Mouse (Mus musculus) brown adipose tissue, adult 24 weeks (tissue): ENCODE measurements around the gene Tet1. TPM values are rescaled to one million over a fixed set of nuclear protein-coding genes. Genes with fewer than 3 reads are reported as not detected.
A peak's percentile ranks its signal among the peaks of the same experiment; 100 is the strongest.
"Not testable (repeated sequence)": the region's sequence is repeated elsewhere in the genome, so short reads cannot be mapped to it uniquely, and the experiment has no call there.

Experiments
- H3K27ac ChIP-seq: fragments of 200-500 bp; replicated peaks from 2 replicates; pipeline ENCODE4 v1.5.1; 2012; ENCODE audit warnings: low read depth, mild to moderate bottlenecking, low read length
- H3K4me1 ChIP-seq: fragments of 200-500 bp; 2 replicates; pipeline ENCODE4 v1.6.1; 2012; ENCODE audit warnings: low read length, mixed read lengths; ENCODE audit not compliant: control insufficient read depth, insufficient read depth, insufficient read length
- H3K4me3 ChIP-seq: fragments of 200-500 bp; 2 replicates; pipeline ENCODE4 v1.5.1; 2012; ENCODE audit warnings: low read depth, mild to moderate bottlenecking, low read length, moderate library complexity; ENCODE audit not compliant: insufficient read depth
- polyA plus RNA-seq: library from polyadenylated mRNA; stranded (reverse); fragments of >200 nt; gene quantifications from 2 replicates; pipeline ENCODE4 v1.2.4, GENCODE M21; 2012; ENCODE audit not compliant: missing spikeins, insufficient read depth, insufficient read length

Gene Tet1
- polyA plus RNA-seq, 1 experiment = 0.12 TPM

- Histone ChIP-seq H3K4me1 (peaks cover 6% of the 10 kb centered on the region; the same call in 1 of the 2 replicates), H3K27ac (peak overlapping the region; percentile 73), H3K4me3 (peak overlapping the region; percentile 93)
These were observed 117.3 kb downstream of the Tet1 start for GRCm38 (mm10) chr10:62791251-62792176.

DNA sequence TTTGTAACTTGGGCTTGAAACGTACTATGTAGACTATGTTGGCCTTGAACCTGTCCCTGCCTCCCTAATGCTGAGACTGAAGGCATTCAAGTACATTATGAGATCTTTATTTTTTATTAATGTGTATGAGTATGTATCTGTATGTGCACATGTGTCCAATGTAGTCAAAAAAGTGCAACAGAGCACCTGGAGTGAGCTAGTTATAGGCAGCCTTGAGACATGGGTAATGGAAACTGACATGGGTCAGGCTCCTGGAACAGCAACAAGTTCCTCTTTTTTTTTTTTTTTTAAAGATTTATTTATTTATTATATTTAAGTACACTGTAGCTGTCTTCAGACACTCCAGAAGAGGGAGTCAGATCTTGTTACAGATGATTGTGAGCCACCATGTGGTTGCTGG, 127.0 kb downstream of the Tet1 start:
- not testable (repeated sequence) for H3K27ac ChIP-seq

More for the DNA sequence above, 127.0 kb downstream of the Tet1 start:
- H3K4me3 ChIP-seq, H3K4me1 ChIP-seq: not testable (repeated sequence)

Other genes with a start within 250 kb of the Tet1 start
- 1.1 TPM in 1 of 2 replicates, not detected in the other for gene Stox1, start 182.9 kb downstream of the Tet1 start, polyA plus RNA-seq
- 17.6 and 36.2 TPM in 2 replicates for gene Ccar1, start 116.7 kb downstream of the Tet1 start, polyA plus RNA-seq
- gene Slc25a16, start 11.6 kb upstream of the Tet1 start, polyA plus RNA-seq = 38.1 and 43.0 TPM in 2 replicates
- 0.28 and 0.88 TPM in 2 replicates for gene Dna2, start 38.0 kb upstream of the Tet1 start, polyA plus RNA-seq
- 4.2 and 7.5 TPM in 2 replicates for gene Rufy2, start 71.2 kb upstream of the Tet1 start, polyA plus RNA-seq
- 30.0 and 45.4 TPM in 2 replicates for gene Hnrnph3, start 115.2 kb upstream of the Tet1 start, polyA plus RNA-seq
- 0.58 and 1.9 TPM in 2 replicates for gene Pbld2, start 115.3 kb upstream of the Tet1 start, polyA plus RNA-seq
- 5.3 TPM in 2 replicates for gene Pbld1, start 151.2 kb upstream of the Tet1 start, polyA plus RNA-seq
- gene Atoh7, start 190.7 kb upstream of the Tet1 start, polyA plus RNA-seq = not detected in 2 replicates